Mouse (Mus musculus): ENCODE measurements at regions not wholly inside any gene's neighbourhood (a gene's known extent, or its start where the extent isn't known, plus 50 kb on each side); places are given as distances from the start of the nearest gene placed in this dataset.

- Histone ChIP-seq H3K4me2 (ENCODE audit: low read depth) (no peak overlapping the region), H3K4me3 (ENCODE audit: low read depth, low read length) (no peak overlapping the region), H3K9ac (ENCODE audit: low read length) (no peak overlapping the region), H3K27me3 (ENCODE audit: control insufficient read depth, insufficient read depth, low read length) (no peaks in the 10 kb centered on the region), H3K36me3 (ENCODE audit: control insufficient read depth, insufficient read depth, low read length) (no peaks in the 10 kb centered on the region), H3K27ac (ENCODE audit: low read depth, low read length) (no peak overlapping the region), H3K4me1 (ENCODE audit: control insufficient read depth, insufficient read depth, low read length) (no peaks in the 10 kb centered on the region), H3K9me3 (ENCODE audit: control insufficient read depth, low read length) (no peaks in the 10 kb centered on the region)
- ATAC-seq (ENCODE audit: insufficient read depth, low FRiP score, low TSS enrichment), result no peak
- no peak for DNase-seq (ENCODE audit: low spot score)
- WGBS, result 93% methylated on average over 3 of the region's 3 CpGs
Observed at GRCm38 (mm10) chr3:66825761-66826160, 155.4 kb upstream of the Rsrc1 start.
